ENCODE assay signal across 14 mouse cellular contexts in the genomic region with DNA sequence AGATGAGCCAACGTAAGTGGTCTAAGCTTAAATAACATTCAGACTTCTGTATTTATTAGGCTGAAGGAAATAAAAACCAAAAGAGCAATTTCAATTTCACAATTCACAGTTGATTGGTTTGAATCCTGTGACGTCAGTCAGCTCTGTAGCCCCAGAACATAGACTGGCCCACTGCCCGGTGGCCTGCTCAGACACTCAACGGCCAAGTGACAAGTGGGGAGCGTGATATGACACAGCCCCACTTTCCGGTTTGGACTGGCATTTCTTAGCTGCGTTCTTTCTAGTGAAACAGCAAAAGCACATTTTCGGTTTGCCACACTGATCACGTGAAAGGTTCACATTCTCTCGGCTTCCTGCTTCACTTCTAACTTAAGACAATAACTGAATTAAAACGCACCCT. TPM values are rescaled to one million over a fixed set of nuclear protein-coding genes. Genes with fewer than 3 reads are reported as not detected.
DNase-seq lines count a peak whose midpoint lies in the region; ATAC-seq and TF ChIP-seq lines count a peak whose summit lies in the region.
"Had no signal": no experiment of that assay in that cellular context is flagged by ENCODE, and none has a peak within 500 bp of the region (broad histone marks: within the 10 kb centered on the region; RNA-seq: fewer than 3 reads in every experiment).

No protein-coding gene starts in this region.

- no peak for DNase-seq in frontal cortex, postnatal 36 days (ENCODE audit: low spot score in 2 of 2)
- DNase-seq in Muller cell, postnatal 12 days (ENCODE audit: inconsistent ontology term), result peak; percentile 52
- peak; percentile 42 for DNase-seq in lung, adult 2 months
- no peak for DNase-seq in urinary bladder, postnatal 25 days (ENCODE audit: low spot score)
- DNase-seq in hindbrain, embryonic 11.5 days (ENCODE audit: low spot score), result no peak
- DNase-seq: right cerebral cortex, postnatal 4 days had no signal

- no peaks in the 10 kb centered on the region for H3K27me3 ChIP-seq in heart, embryonic 15.5 days
- H3K27me3 ChIP-seq in hindbrain, embryonic 11.5 days (ENCODE audit: control insufficient read depth, insufficient read depth, low read length), result no peaks in the 10 kb centered on the region
- no peaks in the 10 kb centered on the region for H3K27me3 ChIP-seq in liver, embryonic 12.5 days (replicated peaks)
- H3K27me3 ChIP-seq: neural tube, embryonic 12.5 days; Patski had no signal

- H3K36me3 ChIP-seq in heart, embryonic 15.5 days, result no peaks in the 10 kb centered on the region
- no peaks in the 10 kb centered on the region for H3K36me3 ChIP-seq in hindbrain, embryonic 11.5 days (ENCODE audit: control insufficient read depth, insufficient read depth, low read length)
- H3K36me3 ChIP-seq in liver, embryonic 12.5 days, result no peaks in the 10 kb centered on the region
- H3K36me3 ChIP-seq: neural tube, embryonic 12.5 days had no signal

- H3K9ac ChIP-seq in heart, embryonic 15.5 days, result no peak overlapping the region
- H3K9ac ChIP-seq in hindbrain, embryonic 11.5 days (ENCODE audit: low read depth, low read length), result no peak overlapping the region
- no peak overlapping the region for H3K9ac ChIP-seq in liver, embryonic 12.5 days
- H3K9ac ChIP-seq: neural tube, embryonic 12.5 days had no signal

- no peak overlapping the region for H3K4me3 ChIP-seq in heart, embryonic 15.5 days
- peak overlapping the region; percentile 28 for H3K4me3 ChIP-seq in lung, adult 2 months (replicated peaks; ENCODE audit: extremely low read depth, low read depth, low read length)
- no peak overlapping the region for H3K4me3 ChIP-seq in hindbrain, embryonic 11.5 days (ENCODE audit: low read depth, low read length)
- no peak overlapping the region for H3K4me3 ChIP-seq in liver, embryonic 12.5 days
- H3K4me3 ChIP-seq: neural tube, embryonic 12.5 days had no signal

- H3K4me1 ChIP-seq in heart, embryonic 15.5 days (replicated peaks), result peaks cover 20% of the 10 kb centered on the region
- peaks cover 2% of the 10 kb centered on the region for H3K4me1 ChIP-seq in lung, adult 2 months (ENCODE audit: control insufficient read depth, insufficient read depth, low read length)
- no peaks in the 10 kb centered on the region for H3K4me1 ChIP-seq in hindbrain, embryonic 11.5 days (replicated peaks; ENCODE audit: control insufficient read depth, insufficient read depth, low read length)
- H3K4me1 ChIP-seq in liver, embryonic 12.5 days, result no peaks in the 10 kb centered on the region
- H3K4me1 ChIP-seq: neural tube, embryonic 12.5 days had no signal

- no peak for TF ChIP-seq CTCF in lung, adult 2 months (IDR thresholded peaks at IDR 0.05; ENCODE audit: insufficient read depth, low read length)

- H3K9me3 ChIP-seq in heart, embryonic 15.5 days (replicated peaks), result no peaks in the 10 kb centered on the region
- no peaks in the 10 kb centered on the region for H3K9me3 ChIP-seq in hindbrain, embryonic 11.5 days (ENCODE audit: control insufficient read depth, low read length)
- no peaks in the 10 kb centered on the region for H3K9me3 ChIP-seq in liver, embryonic 12.5 days (replicated peaks)
- H3K9me3 ChIP-seq: neural tube, embryonic 12.5 days had no signal

- no peak for TF ChIP-seq POLR2A in lung, adult 2 months (IDR thresholded peaks at IDR 0.05; ENCODE audit: borderline replicate concordance, extremely low read depth, low read depth, low read length)

- peak; percentile 33; the same call in 1 of the 2 replicates for ATAC-seq in frontal cortex, adult (ENCODE audit: low TSS enrichment)
- ATAC-seq in heart, embryonic 15.5 days (replicated peaks; ENCODE audit: insufficient number of reproducible peaks, insufficient read depth, low FRiP score, low read depth), result peak; percentile 79
- ATAC-seq in hindbrain, embryonic 11.5 days (ENCODE audit: low FRiP score), result no peak
- no peak for ATAC-seq in liver, embryonic 12.5 days
- ATAC-seq: intestine, postnatal 0 days had no signal

- WGBS in heart, embryonic 15.5 days, result 40% methylated on average over 11 of the region's 11 CpGs
- 54% methylated on average over 11 of the region's 11 CpGs for WGBS in lung, adult 2 months
- 92% methylated on average over 11 of the region's 11 CpGs for WGBS in hindbrain, embryonic 11.5 days
- 79% methylated on average over 11 of the region's 11 CpGs for WGBS in liver, embryonic 12.5 days (ENCODE audit: insufficient replicate concordance)

- peak overlapping the region; percentile 62 for H3K27ac ChIP-seq in heart, embryonic 15.5 days
- no peak overlapping the region for H3K27ac ChIP-seq in hindbrain, embryonic 11.5 days (ENCODE audit: low read depth, low read length)
- no peak overlapping the region for H3K27ac ChIP-seq in liver, embryonic 12.5 days
- H3K27ac ChIP-seq: macrophage; neural tube, embryonic 12.5 days; stomach, postnatal 0 days had no signal

- peak overlapping the region; percentile 33 for H3K4me2 ChIP-seq in heart, embryonic 15.5 days
- H3K4me2 ChIP-seq in hindbrain, embryonic 11.5 days (replicated peaks; ENCODE audit: low read depth, low read length), result no peak overlapping the region
- H3K4me2 ChIP-seq in liver, embryonic 12.5 days, result no peak overlapping the region
- H3K4me2 ChIP-seq: neural tube, embryonic 12.5 days had no signal

RNA-seq across cellular contexts. Expression of a gene that starts 30.9 kb away (rescaled TPM):
- polyA plus RNA-seq in heart, embryonic 15.5 days (2015; fragmentation: Nextera tagmentation; extraction: Ambion mirVana), result 3.4 and 3.6 TPM in 2 replicates
- polyA plus RNA-seq in lung, adult 2 months (2012; rRNA removed), result 7.3 and 10.8 TPM in 2 replicates
- polyA plus RNA-seq in hindbrain, embryonic 11.5 days (2014; fragmentation: Nextera tagmentation; extraction: Ambion mirVana), result 10.7 and 11.6 TPM in 2 replicates
- 0.82 and 0.91 TPM in 2 replicates for polyA plus RNA-seq in liver, embryonic 12.5 days (2016; fragmentation: Nextera tagmentation; extraction: Ambion mirVana)

Comparison
In these comparisons a context has a peak if more than half of its experiments do, and no peak if none do; other contexts are left out.
1. ATAC-seq: peak in frontal cortex, adult (single experiment) and heart, embryonic 15.5 days (single experiment); none in hindbrain, embryonic 11.5 days (single experiment) and liver, embryonic 12.5 days (single experiment).
2. DNase-seq: peak in Muller cell, postnatal 12 days (single experiment) and lung, adult 2 months (single experiment); none in frontal cortex, postnatal 36 days (0 of 2), urinary bladder, postnatal 25 days (single experiment) and hindbrain, embryonic 11.5 days (single experiment).